Mouse (Mus musculus) G1E (cell line): ENCODE results near the gene Dip2b.

Experiments
- CTCF ChIP-seq: IDR thresholded peaks from 2 replicates; pipeline ENCODE4 v1.5.1; 2012; ENCODE audit warnings: low read depth, low read length, inconsistent platforms, mixed read lengths
- GATA1 ChIP-seq: IDR thresholded peaks from 2 replicates; pipeline ENCODE4 v1.6.1; 2012; ENCODE audit warnings: borderline replicate concordance, low read length, inconsistent platforms, mixed read lengths

DNA sequence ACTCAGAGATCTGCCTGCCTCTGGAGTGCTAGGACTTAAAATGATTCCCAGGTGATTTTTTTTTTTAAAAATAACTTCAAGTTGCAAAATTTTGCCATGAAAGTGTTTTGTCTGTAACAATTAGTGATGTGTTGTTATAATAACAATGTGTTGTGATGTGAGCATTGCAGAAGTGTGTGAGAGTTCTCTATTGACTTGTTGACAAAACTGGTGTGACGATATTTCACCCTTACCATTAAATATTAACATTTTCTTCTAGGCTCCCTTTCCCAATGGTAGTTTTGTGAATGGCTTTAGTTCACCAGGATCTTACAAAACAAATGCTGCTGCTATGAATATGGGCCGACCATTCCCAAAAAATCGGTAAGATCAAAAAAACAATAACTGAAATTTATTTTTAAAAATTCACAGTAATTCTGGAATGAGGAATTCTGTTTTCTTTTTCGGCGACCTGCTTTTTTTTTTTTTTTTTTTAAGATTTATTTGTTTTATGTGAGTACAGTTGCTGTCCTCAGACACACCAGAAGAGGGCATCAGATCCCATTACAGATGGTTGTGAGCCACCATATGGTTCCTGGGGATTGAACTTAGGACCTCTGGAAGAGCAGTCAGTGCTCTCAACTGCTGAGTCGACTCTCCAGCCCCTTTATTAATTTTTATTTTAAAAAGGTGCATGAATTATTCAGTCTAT is 41.2 kb upstream of the Dip2b start:
- no peak for TF ChIP-seq CTCF
- no peak for TF ChIP-seq GATA1
